Mouse (Mus musculus) yolk sac, embryonic 10.5 days (tissue): ENCODE measurements around the gene Kcnj6.

Experiments used
- DNase-seq: peaks from one replicate; pipeline ENCODE4 v3.0.0-alpha.2; 2017; ENCODE audit warnings: low spot score

Gene Kcnj6

DNA sequence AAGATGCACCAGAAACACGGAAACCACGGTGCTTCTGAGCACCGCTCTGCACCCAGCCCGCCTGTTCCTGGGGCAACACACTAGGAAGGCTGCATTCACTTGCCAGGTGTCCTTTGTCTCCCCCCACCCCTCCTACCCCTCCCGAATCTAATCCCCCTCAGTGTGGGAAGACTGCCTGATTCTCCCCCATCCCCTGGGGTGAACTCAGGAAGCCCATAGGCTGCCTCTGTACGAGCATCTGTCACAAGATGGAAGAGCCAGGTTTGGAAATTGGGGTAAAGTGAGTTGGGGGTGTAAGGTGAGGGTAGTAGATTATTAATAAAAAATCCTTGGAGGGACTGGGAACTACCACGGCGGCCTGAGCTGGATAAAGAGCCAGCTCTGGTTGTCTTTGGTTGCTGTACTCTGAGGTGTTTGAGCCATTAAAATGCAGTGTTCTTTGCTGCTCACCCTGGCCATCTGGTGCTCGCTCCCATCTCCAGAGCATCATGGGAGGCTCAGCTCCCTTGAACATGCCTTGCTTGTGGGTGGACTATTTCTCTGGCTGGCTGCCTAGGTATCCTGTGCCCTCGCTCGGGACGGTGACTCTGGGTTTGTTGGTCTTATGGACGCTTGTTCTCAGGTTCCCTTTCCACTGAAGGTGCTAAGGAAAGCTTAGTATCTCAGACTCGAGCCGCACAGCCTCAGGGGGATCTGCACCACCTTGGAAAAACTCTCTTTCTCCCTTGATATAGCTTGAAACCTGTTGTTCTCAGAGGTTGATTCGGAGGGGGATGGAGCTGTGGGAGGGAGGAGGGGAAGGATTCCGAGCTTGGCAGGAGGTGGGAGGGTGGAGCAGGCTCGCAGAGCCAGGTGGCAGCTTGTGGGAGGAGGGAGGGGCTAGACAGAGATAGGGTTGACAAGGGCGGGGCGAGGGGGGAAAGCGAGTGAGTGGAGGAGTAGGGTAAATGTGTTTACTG is 65.9 kb downstream of the Kcnj6 start:
- DNase-seq: no peak

DNA sequence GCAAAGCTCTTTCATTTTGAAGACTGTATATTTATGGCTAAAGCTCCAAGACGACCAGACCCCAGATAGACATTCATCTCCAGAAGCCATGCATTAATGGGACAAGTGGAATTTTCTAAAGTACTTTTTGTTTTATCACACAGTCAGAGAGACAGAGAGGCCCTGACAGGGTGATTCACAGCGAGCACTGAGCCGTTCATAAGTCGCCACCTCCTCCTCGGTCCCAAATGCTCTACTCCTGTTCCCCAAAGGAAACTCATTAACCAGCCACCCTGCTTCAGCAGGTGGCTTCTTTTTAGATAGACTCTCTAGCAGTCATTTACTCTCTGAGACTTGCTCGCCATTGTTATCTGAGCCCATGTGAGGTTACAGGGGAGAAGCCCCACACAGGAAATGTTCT is 72.1 kb downstream of the Kcnj6 start:
- DNase-seq: no peak

DNA sequence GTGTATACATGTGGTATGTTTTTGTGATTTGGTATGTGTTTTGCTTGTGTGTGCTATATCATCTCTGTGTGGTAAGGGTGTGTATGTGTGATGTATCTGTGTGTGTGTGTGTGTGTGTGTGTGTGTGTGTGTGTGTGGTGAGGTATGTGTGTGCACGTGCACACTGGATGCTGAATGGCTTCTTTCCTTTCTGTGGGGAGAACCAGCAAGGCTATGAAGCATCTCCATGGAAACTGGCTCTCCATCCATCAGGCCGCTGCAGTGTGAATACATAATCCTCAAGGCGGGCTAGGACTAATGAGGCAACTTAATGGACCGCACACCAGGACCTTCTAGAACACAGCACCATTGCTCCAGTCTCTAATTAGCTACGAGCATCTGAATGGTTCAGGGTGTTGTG is 78.3 kb downstream of the Kcnj6 start:
- no peak for DNase-seq

DNA sequence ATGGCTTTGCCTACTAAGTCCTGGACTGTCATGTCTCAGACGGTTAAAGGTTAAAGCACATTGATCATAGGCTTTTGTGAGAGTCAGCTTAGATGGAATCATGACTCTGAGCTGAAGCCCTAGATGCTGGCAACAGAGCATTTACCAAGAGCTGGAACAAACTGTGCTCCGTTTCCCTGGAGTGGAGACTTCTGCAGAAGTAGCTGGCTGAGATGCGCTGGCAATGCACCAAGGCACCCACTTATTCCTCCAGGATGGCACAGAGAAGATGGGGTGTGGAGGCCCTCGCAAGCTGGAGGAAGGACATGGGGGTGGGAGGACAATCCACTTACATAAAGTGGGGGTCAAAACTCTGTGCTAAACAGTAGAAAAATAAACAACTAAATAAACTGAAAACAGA is 91.5 kb downstream of the Kcnj6 start:
- no peak for DNase-seq

DNA sequence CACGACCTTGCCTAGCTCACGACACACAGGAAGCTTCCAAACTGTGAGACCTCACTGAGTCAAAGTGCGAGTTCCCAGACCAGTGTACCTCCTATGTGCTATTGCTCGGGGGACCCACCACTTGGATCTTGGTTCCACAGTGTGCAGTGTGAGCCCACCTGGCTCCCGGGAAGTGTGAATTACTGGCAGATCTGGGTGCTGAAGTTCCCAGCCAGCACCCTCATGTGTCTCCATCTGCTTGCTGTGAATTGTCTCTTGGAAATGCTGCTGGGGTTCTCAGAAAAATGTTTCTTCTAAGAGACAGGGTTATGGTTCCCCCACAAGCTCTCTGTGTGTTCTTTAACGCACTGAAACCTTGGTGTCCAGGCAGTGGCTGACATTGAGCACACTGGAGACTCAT is 98.7 kb downstream of the Kcnj6 start:
- no peak for DNase-seq

DNA sequence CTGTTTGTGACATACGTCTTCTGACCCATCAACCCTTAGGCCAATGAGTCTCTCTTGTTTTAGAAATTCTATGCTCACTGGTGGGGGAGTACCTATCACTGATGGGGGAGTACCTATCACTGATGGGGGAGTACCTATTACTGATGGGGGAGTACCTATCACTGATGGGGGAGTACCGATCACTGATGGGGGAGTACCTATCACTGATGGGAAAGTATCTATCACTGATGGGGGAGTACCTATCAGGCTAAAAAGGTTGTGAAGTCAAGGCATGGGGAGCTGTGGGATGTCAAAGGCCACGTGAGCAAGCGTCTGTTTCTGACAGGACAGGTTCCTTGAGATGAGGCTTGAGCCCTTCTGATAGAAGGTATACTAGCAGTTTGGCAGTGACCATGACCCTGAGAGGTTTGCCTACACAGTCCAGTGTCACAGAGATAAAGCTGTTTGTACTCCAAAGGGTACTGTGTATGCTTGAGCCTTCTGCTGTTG is 105.3 kb downstream of the Kcnj6 start:
- DNase-seq: no peak

DNA sequence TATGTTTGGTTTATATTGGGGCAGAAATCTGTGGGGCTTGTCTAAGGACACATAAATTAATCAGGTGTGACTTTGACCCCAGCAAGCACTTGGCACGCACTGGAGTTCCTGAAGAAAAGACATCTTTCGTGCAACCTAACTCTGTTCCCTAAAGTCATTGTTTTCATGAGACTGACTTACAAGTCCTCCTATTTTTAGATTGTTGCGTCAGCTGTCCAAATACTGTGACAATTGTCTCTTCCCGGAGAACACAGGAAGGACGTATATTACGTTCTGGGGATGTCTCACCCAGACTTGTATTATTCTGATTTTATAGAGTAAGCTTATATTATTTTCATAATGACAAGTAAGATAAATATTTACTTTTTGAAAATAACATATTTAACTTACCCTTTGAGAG is 106.9 kb downstream of the Kcnj6 start:
- DNase-seq: no peak

DNA sequence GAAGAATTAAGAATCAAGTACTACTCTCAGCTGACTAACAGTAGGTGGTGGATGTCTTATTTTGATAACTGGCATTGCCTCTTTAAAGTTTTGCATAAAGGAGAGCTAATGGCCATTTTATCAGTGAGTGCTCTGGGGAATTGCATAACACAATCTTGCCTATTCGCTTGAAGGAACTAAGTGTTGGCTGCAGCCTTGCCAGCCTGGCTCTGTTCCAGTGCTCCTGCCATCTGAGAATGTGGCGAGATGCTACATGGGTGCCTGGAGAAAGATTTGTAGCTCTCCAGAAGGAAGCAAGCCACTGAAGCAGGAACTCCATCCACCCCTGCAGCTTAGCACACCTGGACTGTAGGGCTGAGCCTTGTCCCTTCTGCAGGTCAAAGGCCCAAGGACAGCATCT is 107.4 kb downstream of the Kcnj6 start:
- no peak for DNase-seq

DNA sequence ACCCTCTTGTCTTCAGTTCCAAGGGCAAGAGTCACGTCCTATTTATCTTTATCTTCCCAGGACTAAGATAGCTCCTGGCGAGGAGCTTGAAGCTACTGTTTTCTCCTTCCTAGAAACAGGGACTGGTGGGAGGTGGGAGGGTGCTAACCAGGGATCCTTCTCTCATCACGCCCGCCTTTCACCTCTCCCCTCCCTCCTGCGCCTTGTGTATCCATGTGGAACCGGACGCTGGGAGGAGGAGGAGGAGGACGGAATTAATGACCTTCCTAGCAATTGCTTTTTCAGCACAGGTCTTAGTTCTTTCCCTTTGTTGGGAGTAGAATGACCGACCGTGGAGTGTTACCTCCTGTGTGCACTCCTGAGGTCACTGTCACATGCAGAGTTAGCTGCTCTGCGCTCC is 108.9 kb downstream of the Kcnj6 start:
- DNase-seq: no peak

DNA sequence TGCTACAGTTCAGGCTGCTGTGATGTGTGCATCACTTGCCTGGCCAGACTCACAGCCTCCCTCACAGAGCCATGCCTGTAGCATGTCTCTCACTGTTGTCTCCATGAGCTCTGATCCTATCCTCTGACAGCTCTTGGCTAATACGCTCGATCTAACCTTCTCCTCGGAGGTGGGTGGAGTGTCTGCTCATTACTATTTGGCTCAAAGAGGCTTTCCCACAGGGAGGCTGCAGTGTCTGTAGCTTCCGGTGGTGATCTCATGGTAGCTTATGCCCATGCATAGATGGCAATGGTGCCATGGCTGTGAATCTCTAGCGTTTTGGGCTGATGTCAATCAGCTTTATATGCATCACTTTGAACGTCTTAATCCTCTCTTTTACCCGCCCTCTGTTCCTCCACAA is 111.1 kb downstream of the Kcnj6 start:
- DNase-seq: no peak

DNA sequence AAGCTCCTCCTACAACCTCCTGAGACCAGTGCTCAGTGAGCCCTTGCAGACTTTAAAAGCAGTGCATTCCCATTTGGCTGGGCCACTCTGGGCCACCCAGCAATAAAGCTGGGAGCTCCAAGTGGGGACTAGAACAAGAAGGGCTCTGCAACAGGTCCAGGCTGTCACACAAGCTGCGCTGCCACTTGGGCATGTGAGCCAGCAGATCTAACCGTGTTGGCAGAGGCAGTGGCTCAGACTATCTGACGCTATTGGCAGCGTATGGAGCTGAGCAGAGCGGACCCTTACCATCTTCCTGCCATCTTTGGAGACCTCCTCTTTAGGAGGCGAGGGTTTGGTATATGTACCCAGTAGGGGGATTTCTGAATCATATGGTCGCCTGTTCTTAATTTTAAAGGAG is 112.4 kb downstream of the Kcnj6 start:
- no peak for DNase-seq

DNA sequence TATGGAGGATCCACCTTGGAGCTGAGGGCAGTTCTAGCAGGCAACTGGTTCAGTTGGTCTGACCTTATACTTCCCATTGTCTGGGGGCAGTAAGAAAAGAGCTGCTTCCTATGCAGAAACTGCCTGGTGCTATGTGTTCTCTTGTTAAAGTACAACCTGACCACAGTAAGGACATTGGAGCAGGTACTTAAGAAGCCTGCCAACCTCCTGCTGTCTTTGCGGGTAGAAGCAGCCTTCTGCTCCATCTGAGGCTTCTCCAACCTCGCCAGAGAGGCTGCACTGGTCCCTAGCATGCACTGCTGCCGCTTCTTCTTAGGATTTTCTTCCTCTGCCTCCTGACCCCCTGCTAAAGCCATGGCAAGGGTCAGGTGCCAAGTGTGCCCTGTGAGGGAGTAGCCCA is 113.6 kb downstream of the Kcnj6 start:
- DNase-seq: no peak

DNA sequence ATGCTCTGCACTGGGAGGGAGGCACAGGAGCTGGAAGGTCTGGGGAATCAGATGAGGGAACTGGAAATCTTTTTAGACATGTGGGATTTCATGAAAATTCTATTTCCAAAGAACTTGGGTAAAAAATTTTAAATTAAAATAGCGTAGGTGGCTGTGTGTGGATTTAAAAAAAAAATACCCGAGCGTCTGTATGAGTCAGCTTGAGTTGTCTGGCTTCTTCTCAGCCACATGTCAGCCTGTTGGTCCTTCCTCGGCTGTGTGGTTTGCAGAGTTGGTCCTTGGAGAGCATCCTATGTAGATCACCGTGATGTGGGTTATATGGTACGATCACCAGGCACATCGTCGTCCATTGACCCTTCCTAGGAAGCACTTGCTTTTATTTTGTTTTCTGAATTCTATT is 114.3 kb downstream of the Kcnj6 start:
- DNase-seq: no peak

DNA sequence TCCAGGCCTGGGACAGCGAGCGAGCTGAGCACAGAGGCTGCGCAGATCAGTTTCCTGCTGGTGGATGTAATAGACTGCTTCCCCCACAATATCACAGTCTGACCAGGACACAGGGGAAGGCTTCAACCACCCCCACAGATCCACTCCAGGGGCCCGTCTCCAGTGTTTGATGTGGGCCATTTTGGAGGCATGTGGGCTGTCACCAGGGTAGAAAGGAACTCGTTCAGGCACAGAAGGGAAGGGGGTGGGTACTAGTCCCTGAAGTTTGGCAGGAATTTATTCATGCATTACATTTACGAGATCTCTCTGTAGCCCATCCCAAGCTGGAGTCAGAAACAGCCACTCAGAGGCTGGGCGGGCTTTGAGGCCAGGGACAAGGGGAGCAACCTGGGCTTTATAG is 115.4 kb downstream of the Kcnj6 start:
- DNase-seq: no peak

DNA sequence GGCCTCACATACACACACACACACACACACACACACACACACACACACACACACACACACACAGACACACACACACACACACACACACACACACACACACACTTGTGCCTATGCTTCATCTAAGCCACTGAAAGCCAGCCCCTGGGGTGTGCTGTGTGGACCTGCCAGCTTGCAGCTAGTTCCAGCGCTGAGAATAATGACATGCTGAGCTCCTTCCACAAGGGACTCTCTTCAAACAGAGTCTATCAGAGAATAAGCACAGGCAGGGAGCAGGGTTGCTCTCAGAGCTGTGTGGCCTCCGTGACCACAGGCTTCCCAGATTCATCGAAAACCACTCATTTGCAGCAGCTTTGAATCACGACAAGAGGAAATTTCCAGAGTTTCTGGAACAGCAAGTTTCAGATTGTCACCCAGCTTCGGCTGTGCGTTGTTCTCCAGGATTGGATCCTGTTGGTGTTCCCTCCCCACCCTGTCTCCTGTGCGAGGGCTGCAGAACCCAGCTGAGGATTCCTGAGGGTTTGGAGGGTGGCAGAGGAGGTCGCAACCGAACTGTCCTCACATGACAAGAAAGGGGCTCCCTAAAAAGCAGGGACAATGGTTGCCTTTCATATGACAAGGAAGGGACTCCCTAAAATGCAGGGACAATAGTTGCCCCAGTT is 124.8 kb downstream of the Kcnj6 start:
- no peak for DNase-seq

DNA sequence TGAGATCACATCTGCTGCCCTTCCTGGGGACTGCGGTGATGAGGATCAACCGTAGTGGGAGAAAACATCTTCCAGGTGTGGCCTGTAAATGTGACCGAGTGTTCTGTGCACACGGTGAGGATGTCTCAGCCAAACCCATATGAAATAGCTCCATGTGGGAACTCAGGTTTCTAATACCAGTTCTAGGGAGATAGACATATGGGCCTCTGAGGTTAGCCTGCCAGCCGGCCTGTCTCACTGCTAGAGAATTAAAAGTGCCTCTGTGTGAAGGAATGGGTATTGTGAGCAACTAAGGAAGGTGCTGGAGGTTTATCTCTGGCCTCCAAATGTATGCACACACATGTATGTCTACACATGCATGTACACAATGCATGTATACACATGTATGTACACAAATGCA is 129.1 kb downstream of the Kcnj6 start:
- DNase-seq: no peak

DNA sequence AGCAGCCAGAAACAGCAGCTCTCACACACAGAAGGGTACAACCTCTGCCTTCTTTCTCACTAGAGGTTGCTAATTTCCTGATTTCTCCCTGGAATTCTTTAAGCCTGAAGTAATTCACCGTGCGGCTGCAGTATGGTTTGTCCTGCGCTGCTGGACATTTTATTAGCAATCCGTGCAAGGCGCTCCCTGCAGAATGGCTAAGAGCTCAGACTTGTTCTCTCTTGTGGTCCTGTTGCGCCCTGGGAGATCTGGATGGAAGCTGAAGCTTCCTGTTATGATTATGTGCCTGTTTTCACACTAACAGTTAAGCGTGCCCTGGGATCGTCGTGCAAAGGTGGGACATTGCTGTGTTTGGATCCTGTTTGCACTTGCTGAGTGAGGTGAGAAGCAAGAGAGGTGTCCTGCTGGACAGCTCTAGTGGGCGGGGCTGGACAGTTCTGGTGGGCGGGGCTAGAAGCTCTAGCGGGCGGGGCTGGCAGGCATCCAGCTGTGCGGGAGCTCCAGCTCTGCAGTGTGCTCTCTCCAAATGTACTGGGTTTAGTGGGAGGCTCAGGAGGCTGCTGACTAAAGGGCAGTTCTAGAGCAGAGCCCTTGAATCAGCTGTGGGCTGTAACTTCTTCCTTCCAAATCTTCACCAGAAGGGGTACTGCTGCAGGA is 131.1 kb downstream of the Kcnj6 start:
- peak; percentile 7 for DNase-seq

DNA sequence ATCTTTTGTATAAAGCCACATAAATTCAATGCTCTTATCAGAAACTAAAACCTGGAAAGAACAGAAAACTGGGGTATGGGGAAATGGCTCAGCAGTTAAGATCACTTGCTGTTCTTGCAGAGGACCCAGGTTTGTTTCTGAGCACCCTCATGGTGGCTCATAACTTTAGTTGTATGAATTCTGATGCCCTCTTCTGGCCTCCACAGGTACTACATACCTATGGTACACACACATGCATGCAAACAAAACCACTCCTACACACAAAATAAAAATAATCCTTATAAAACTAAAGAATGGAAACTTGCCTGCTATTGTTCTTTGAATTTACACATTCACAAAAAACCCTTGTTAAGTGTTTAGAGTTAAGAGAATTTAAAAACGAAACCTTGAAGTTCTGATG is 131.7 kb downstream of the Kcnj6 start:
- no peak for DNase-seq

DNA sequence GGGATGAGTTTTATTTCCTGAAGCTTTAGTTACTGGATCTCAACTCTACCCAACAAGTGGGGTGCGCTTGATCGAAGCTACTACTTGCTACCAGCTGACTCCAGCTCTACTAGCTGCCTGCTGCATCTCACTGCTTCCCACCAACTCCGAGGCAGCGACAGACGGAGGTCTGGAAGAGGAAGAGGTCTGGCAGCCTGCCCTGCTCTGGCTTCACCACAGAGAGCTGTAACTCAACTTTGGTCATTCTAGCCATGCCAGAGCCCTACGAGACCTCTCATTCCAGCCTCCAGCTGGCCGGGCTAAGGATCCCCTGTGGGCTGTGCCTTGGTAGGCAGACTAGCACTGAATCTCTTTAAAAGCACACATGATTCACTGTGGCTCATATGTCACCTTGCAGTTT is 132.4 kb downstream of the Kcnj6 start:
- no peak for DNase-seq

DNA sequence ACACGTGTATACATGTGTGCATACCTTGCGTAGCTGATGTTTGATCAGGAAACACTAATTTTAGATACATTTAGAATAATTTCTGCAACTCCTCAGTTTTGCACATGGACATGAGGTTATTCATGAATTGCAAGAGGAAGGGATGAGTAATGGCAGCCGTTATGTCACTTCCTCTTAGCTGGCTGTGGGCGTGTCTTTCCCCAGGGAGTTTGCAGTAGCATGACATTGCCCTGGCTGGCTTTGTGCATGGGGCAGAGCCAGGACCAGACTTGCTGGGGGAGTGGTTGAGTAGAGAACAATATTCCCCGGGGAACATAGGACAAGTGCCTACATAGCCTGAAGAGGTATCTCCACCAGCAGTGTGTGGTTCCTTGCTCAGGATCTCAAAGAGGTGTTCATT is 134.0 kb downstream of the Kcnj6 start:
- DNase-seq: no peak

DNA sequence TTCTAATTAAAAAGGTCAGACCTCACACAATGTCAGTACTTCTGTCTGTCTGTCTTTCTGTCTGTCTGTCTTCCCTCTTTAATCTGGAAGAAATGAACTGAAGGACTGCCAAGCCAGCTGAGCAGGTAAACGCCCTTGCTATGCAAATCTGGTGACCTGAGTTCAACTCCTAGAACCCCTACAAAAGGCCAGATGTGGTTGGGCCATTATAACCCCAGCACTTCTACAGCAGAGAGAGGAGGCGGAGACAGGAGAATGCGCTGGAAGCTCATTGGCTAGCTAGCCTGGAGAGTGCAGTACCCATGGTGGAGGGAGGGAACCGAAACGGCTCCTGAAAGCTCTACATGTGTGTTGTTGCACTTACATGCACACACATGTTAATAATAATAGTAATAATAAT is 141.5 kb downstream of the Kcnj6 start:
- no peak for DNase-seq

DNA sequence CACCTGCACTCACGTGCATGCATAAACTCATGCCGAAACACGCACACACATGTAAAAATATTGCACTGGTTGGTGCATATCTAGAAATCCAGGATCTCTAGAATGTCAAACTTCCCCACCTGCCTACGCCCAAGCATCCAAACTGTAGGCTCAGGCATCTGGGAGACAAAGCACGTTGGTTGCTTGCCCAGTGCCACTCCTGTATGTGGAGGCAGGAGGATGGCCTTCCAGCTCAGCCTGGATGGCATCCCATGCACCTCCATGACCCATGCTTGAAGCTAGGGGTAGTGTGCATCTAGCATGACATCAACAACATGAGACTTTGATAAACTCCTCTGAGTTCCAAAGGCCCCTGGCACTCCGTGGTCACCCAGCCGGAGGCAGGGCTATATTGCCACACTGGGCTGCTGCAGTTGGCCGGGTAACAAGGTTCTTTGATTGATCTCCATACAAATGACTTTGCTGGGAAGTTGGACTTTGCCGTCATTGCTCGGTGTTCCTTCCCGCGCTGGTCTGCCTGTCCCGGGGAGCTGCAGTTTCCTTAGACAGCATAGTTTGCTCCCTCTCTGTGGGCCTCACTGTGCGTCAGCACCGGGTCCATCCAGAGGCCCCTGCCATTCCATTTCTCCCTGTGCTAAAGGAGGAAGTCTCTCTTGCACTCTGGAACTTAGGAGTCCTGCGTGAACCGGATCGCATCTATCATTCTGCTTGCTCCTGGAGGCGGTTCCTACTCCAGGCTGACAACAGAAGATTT is 144.9 kb downstream of the Kcnj6 start:
- no peak for DNase-seq
